Mouse (Mus musculus): ENCODE results near the gene Ube2f. TPM values are rescaled to one million over a fixed set of nuclear protein-coding genes. Genes with fewer than 3 reads are reported as not detected.

The Ube2f gene
- 68.9 and 71.7 TPM in 2 replicates for polyA plus RNA-seq (2015; fragmentation: Nextera tagmentation; extraction: Ambion mirVana)

GRCm38 (mm10) chr1:91249564-91250414, at the start of gene Ube2f:
Gene Ube2f (plus strand): TSS chr1:91250304.
- Histone ChIP-seq H3K9me3 (replicated peaks; ENCODE audit: control insufficient read depth, low read length) (no peaks in the 10 kb centered on the region), H3K4me3 (ENCODE audit: low read length) (peak within 1 kb of the TSS; percentile 80), H3K27ac (ENCODE audit: low read length) (peak within 1 kb of the TSS; percentile 88), H3K4me1 (ENCODE audit: control insufficient read depth, insufficient read depth, low read length) (peaks cover 30% of the 10 kb centered on the region), H3K9ac (ENCODE audit: low read length) (peak within 1 kb of the TSS; percentile 92), H3K36me3 (ENCODE audit: control insufficient read depth, insufficient read depth) (no peaks in the 10 kb centered on the region), H3K4me2 (ENCODE audit: low read depth, low read length) (peak within 1 kb of the TSS; percentile 72), H3K27me3 (ENCODE audit: control insufficient read depth, insufficient read depth, low read length) (no peaks in the 10 kb centered on the region)
- WGBS = under 1% methylated on average over 43 of the region's 43 CpGs
- ATAC-seq (replicated peaks; ENCODE audit: extremely low read depth, insufficient read depth, low FRiP score) = peak; percentile 99

GRCm38 (mm10) chr1:91201122-91201521, 49.0 kb upstream of the Ube2f start:
- H3K27ac ChIP-seq (ENCODE audit: low read length) = peak overlapping the region; percentile 30
- H3K4me3 ChIP-seq (ENCODE audit: low read length) = no peak overlapping the region
- no peak overlapping the region for H3K9ac ChIP-seq (ENCODE audit: low read length)
- no peak overlapping the region for H3K4me2 ChIP-seq (ENCODE audit: low read depth, low read length)
- WGBS = 35% methylated on average over 3 of the region's 3 CpGs
- peaks cover 8% of the 10 kb centered on the region for H3K4me1 ChIP-seq (ENCODE audit: control insufficient read depth, insufficient read depth, low read length)
- peaks cover 6% of the 10 kb centered on the region for H3K36me3 ChIP-seq (ENCODE audit: control insufficient read depth, insufficient read depth)
- H3K9me3 ChIP-seq (replicated peaks; ENCODE audit: control insufficient read depth, low read length) = 0 out of 2 replicates have a peak, but pooled peaks cover 3% of the 10 kb centered on the region
- ATAC-seq (replicated peaks; ENCODE audit: extremely low read depth, insufficient read depth, low FRiP score) = no peak
- H3K27me3 ChIP-seq (ENCODE audit: control insufficient read depth, insufficient read depth, low read length) = no peaks in the 10 kb centered on the region

- 85% methylated on average over 5 of the region's 5 CpGs for WGBS
- Histone ChIP-seq H3K27me3 (ENCODE audit: control insufficient read depth, insufficient read depth, low read length) (no peaks in the 10 kb centered on the region), H3K4me3 (ENCODE audit: low read length) (no peak overlapping the region), H3K9ac (ENCODE audit: low read length) (no peak overlapping the region), H3K36me3 (ENCODE audit: control insufficient read depth, insufficient read depth) (peaks cover 2% of the 10 kb centered on the region; the same call in 1 of the 2 replicates), H3K27ac (ENCODE audit: low read length) (no peak overlapping the region), H3K9me3 (replicated peaks; ENCODE audit: control insufficient read depth, low read length) (0 out of 2 replicates have a peak, but pooled peaks cover 1% of the 10 kb centered on the region), H3K4me2 (ENCODE audit: low read depth, low read length) (no peak overlapping the region), H3K4me1 (ENCODE audit: control insufficient read depth, insufficient read depth, low read length) (peaks cover 23% of the 10 kb centered on the region)
- no peak for ATAC-seq (replicated peaks; ENCODE audit: extremely low read depth, insufficient read depth, low FRiP score)
These were observed 45.8 kb upstream of the Ube2f start for GRCm38 (mm10) chr1:91204221-91204765.

GRCm38 (mm10) chr1:91205651-91206050, 44.5 kb upstream of the Ube2f start:
- Histone ChIP-seq H3K4me2 (ENCODE audit: low read depth, low read length) (no peak overlapping the region), H3K4me1 (ENCODE audit: control insufficient read depth, insufficient read depth, low read length) (peaks cover 35% of the 10 kb centered on the region), H3K9ac (ENCODE audit: low read length) (no peak overlapping the region), H3K9me3 (replicated peaks; ENCODE audit: control insufficient read depth, low read length) (no peaks in the 10 kb centered on the region), H3K36me3 (ENCODE audit: control insufficient read depth, insufficient read depth) (no peaks in the 10 kb centered on the region), H3K27me3 (ENCODE audit: control insufficient read depth, insufficient read depth, low read length) (no peaks in the 10 kb centered on the region), H3K4me3 (ENCODE audit: low read length) (no peak overlapping the region), H3K27ac (ENCODE audit: low read length) (no peak overlapping the region)
- no peak for ATAC-seq (replicated peaks; ENCODE audit: extremely low read depth, insufficient read depth, low FRiP score)
- WGBS = 82% methylated on average over 6 of the region's 6 CpGs

- H3K9ac ChIP-seq (ENCODE audit: low read length) = no peak overlapping the region
- no peak overlapping the region for H3K4me3 ChIP-seq (ENCODE audit: low read length)
- H3K4me1 ChIP-seq (ENCODE audit: control insufficient read depth, insufficient read depth, low read length) = peaks cover 36% of the 10 kb centered on the region
- no peaks in the 10 kb centered on the region for H3K27me3 ChIP-seq (ENCODE audit: control insufficient read depth, insufficient read depth, low read length)
- ATAC-seq (replicated peaks; ENCODE audit: extremely low read depth, insufficient read depth, low FRiP score) = no peak
- no peaks in the 10 kb centered on the region for H3K9me3 ChIP-seq (replicated peaks; ENCODE audit: control insufficient read depth, low read length)
- H3K27ac ChIP-seq (ENCODE audit: low read length) = no peak overlapping the region
- H3K4me2 ChIP-seq (ENCODE audit: low read depth, low read length) = no peak overlapping the region
- 72% methylated on average over 8 of the region's 8 CpGs for WGBS
- no peaks in the 10 kb centered on the region for H3K36me3 ChIP-seq (ENCODE audit: control insufficient read depth, insufficient read depth)
These were observed 43.8 kb upstream of the Ube2f start for GRCm38 (mm10) chr1:91206336-91206735.

GRCm38 (mm10) chr1:91206873-91207272, 43.2 kb upstream of the Ube2f start:
- ATAC-seq (replicated peaks; ENCODE audit: extremely low read depth, insufficient read depth, low FRiP score) = no peak
- no peaks in the 10 kb centered on the region for H3K9me3 ChIP-seq (replicated peaks; ENCODE audit: control insufficient read depth, low read length)
- H3K4me1 ChIP-seq (ENCODE audit: control insufficient read depth, insufficient read depth, low read length) = peaks cover 41% of the 10 kb centered on the region
- H3K9ac ChIP-seq (ENCODE audit: low read length) = no peak overlapping the region
- H3K27ac ChIP-seq (ENCODE audit: low read length) = no peak overlapping the region
- H3K36me3 ChIP-seq (ENCODE audit: control insufficient read depth, insufficient read depth) = no peaks in the 10 kb centered on the region
- H3K27me3 ChIP-seq (ENCODE audit: control insufficient read depth, insufficient read depth, low read length) = no peaks in the 10 kb centered on the region
- H3K4me2 ChIP-seq (ENCODE audit: low read depth, low read length) = no peak overlapping the region
- WGBS = 69% methylated on average over 5 of the region's 5 CpGs
- H3K4me3 ChIP-seq (ENCODE audit: low read length) = no peak overlapping the region

- Histone ChIP-seq H3K4me2 (ENCODE audit: low read depth, low read length) (no peak overlapping the region), H3K27ac (ENCODE audit: low read length) (no peak overlapping the region), H3K9me3 (replicated peaks; ENCODE audit: control insufficient read depth, low read length) (no peaks in the 10 kb centered on the region), H3K9ac (ENCODE audit: low read length) (no peak overlapping the region), H3K36me3 (ENCODE audit: control insufficient read depth, insufficient read depth) (no peaks in the 10 kb centered on the region), H3K27me3 (ENCODE audit: control insufficient read depth, insufficient read depth, low read length) (no peaks in the 10 kb centered on the region), H3K4me1 (ENCODE audit: control insufficient read depth, insufficient read depth, low read length) (peaks cover 47% of the 10 kb centered on the region), H3K4me3 (ENCODE audit: low read length) (no peak overlapping the region)
- WGBS = 68% methylated on average over 3 of the region's 3 CpGs
- ATAC-seq (replicated peaks; ENCODE audit: extremely low read depth, insufficient read depth, low FRiP score) = no peak
These were observed 42.6 kb upstream of the Ube2f start for GRCm38 (mm10) chr1:91207334-91208074.

- Histone ChIP-seq H3K27me3 (ENCODE audit: control insufficient read depth, insufficient read depth, low read length) (no peaks in the 10 kb centered on the region), H3K4me2 (ENCODE audit: low read depth, low read length) (peak overlapping the region; percentile 27; the same call in 1 of the 2 replicates), H3K36me3 (ENCODE audit: control insufficient read depth, insufficient read depth) (no peaks in the 10 kb centered on the region), H3K4me3 (ENCODE audit: low read length) (no peak overlapping the region), H3K4me1 (ENCODE audit: control insufficient read depth, insufficient read depth, low read length) (peaks cover 58% of the 10 kb centered on the region), H3K27ac (ENCODE audit: low read length) (peak overlapping the region; percentile 99), H3K9ac (ENCODE audit: low read length) (peak overlapping the region; percentile 72), H3K9me3 (replicated peaks; ENCODE audit: control insufficient read depth, low read length) (no peaks in the 10 kb centered on the region)
- WGBS = 34% methylated on average over 6 of the region's 6 CpGs
- peak; percentile 83 for ATAC-seq (replicated peaks; ENCODE audit: extremely low read depth, insufficient read depth, low FRiP score)
These were observed 40.8 kb upstream of the Ube2f start for GRCm38 (mm10) chr1:91209343-91209742.
